Mouse (Mus musculus) thymus, postnatal 25 days (tissue): Measurements from ENCODE around the gene Prss34.

Source experiments
- DNase-seq: peaks from one replicate; pipeline ENCODE4 v3.0.0; 2022

Prss34 gene

GRCm38 (mm10) chr17:25320819-25321218 lies 22.6 kb downstream of the Prss34 start:
- no peak for DNase-seq

GRCm38 (mm10) chr17:25322930-25323329 lies 24.7 kb downstream of the Prss34 start:
- no peak for DNase-seq

GRCm38 (mm10) chr17:25332321-25332720 lies 34.1 kb downstream of the Prss34 start:
- DNase-seq: no peak

GRCm38 (mm10) chr17:25333943-25334342 lies 35.7 kb downstream of the Prss34 start:
- DNase-seq: peak; percentile 54

GRCm38 (mm10) chr17:25338218-25338617 lies 40.0 kb downstream of the Prss34 start:
- DNase-seq: no peak

GRCm38 (mm10) chr17:25340003-25340402 lies 41.8 kb downstream of the Prss34 start:
- DNase-seq: no peak

- DNase-seq: no peak
Measured at GRCm38 (mm10) chr17:25341490-25341889, 43.3 kb downstream of the Prss34 start.

GRCm38 (mm10) chr17:25345462-25345861 lies 47.3 kb downstream of the Prss34 start, which contains the start of gene Tpsab1:
Gene Tpsab1 (minus strand): TSS chr17:25345562.
- DNase-seq: no peak
